Mouse (Mus musculus) intestine, embryonic 14.5 days (tissue): ENCODE measurements at regions not wholly inside any gene's neighbourhood (a gene's known extent, or its start where the extent isn't known, plus 50 kb on each side); places are given as distances from the start of the nearest gene placed in this dataset.

Source experiments
- ATAC-seq: fragments of 200-750 bp; cut with Nextera tagmentation; replicated peaks from 2 replicates; pipeline ENCODE4 v1.8.0; 2017; ENCODE audit warnings: low read depth, moderate number of reproducible peaks, moderate TSS enrichment, moderate library complexity; ENCODE audit not compliant: low FRiP score, low TSS enrichment
- DNase-seq: peaks from one replicate; pipeline ENCODE4 v3.0.0-alpha.2; 2018; ENCODE audit warnings: low spot score
- H3K27ac ChIP-seq: fragments of 300-500 bp; sonication (generic); 2 replicates; pipeline ENCODE4 v1.5.1; 2014; ENCODE audit warnings: low read depth, mild to moderate bottlenecking, control low read depth
- H3K27me3 ChIP-seq: fragments of 300-500 bp; sonication (generic); replicated peaks from 2 replicates; pipeline ENCODE4 v1.6.1; 2014; ENCODE audit warnings: low read length, control low read depth; ENCODE audit not compliant: control insufficient read depth, insufficient read depth
- H3K36me3 ChIP-seq: fragments of 300-500 bp; sonication (generic); 2 replicates; pipeline ENCODE4 v1.6.1; 2014; ENCODE audit warnings: low read length, control low read depth; ENCODE audit not compliant: control insufficient read depth, insufficient read depth
- H3K4me1 ChIP-seq: fragments of 300-500 bp; sonication (generic); replicated peaks from 2 replicates; pipeline ENCODE4 v1.6.1; 2014; ENCODE audit warnings: low read length, control low read depth, mixed read lengths; ENCODE audit not compliant: control insufficient read depth, insufficient read depth
- H3K4me2 ChIP-seq: fragments of 300-500 bp; sonication (generic); 2 replicates; pipeline ENCODE4 v1.6.1; 2014; ENCODE audit warnings: low read length
- H3K4me3 ChIP-seq: fragments of 300-500 bp; sonication (generic); 2 replicates; pipeline ENCODE4 v1.5.1; 2014; ENCODE audit warnings: low read depth, low read length, control low read depth, mixed read lengths
- H3K9ac ChIP-seq: fragments of 300-500 bp; sonication (generic); 2 replicates; pipeline ENCODE4 v1.6.1; 2014; ENCODE audit warnings: mild to moderate bottlenecking, low read length
- H3K9me3 ChIP-seq: fragments of 300-500 bp; sonication (generic); 2 replicates; pipeline ENCODE4 v1.6.1; 2016; ENCODE audit warnings: low read length, control low read depth; ENCODE audit not compliant: control insufficient read depth
- WGBS: fragments of 180-500 bp; shearing (Covaris S2); extraction: QIAGEN DNeasy Blood & Tissue Kit; methylation state at CpG from one replicate; pipeline ENCODE4 v1.1.7; 2014; 5-methylcytosine and 5-hydroxymethylcytosine counted together

DNA sequence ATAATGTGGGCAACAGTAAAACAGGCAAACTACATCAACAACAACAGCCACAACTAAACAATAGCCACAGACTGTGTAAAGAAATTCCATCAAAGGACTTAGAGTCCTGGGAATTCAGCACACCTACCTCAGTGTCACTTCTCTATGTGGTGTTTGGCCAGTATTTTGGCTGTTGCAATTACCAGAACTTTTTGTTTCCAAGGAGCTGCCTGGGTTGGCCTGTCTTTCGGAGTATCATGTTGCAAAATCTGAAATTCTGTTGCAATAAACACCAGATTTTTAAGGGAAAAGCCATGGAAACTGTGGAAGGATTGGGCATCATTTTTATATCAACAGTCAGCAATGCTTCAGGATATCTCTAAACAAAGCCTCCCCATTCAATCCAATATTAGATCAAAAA, 275.1 kb upstream of the Gm11146 start:
- Histone ChIP-seq H3K27ac (no peak overlapping the region), H3K4me3 (no peak overlapping the region), H3K27me3 (no peaks in the 10 kb centered on the region), H3K9me3 (no peaks in the 10 kb centered on the region), H3K36me3 (no peaks in the 10 kb centered on the region), H3K4me1 (no peaks in the 10 kb centered on the region), H3K4me2 (no peak overlapping the region), H3K9ac (no peak overlapping the region)
- WGBS, result 74% methylated on average over 1 of the region's 1 CpGs
- DNase-seq, result no peak
- no peak for ATAC-seq

DNA sequence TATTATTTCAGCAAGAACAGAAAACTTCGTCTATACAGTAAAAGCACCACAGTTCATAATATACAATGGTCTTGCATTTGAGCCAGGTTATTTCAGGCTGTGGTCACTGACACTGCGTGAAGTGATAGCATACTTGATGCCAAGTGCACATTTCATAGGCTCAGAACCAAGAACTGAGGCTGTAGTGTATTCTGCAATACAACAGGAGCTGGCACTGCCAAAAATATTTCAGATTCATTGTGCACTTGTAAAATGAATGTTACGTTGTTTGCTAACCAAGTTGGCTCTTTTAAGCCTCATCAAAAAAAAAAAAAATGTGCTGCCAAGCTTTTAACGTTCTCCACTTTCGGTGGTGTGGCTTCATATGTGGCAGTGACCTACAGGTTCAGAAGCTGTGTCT, 261.4 kb upstream of the Gm11146 start:
- Histone ChIP-seq H3K4me1 (no peaks in the 10 kb centered on the region), H3K9ac (no peak overlapping the region), H3K36me3 (no peaks in the 10 kb centered on the region), H3K27me3 (no peaks in the 10 kb centered on the region), H3K27ac (no peak overlapping the region), H3K4me2 (no peak overlapping the region), H3K9me3 (no peaks in the 10 kb centered on the region), H3K4me3 (no peak overlapping the region)
- ATAC-seq (no peak), DNase-seq (no peak)
- 88% methylated on average over 5 of the region's 5 CpGs for WGBS

DNA sequence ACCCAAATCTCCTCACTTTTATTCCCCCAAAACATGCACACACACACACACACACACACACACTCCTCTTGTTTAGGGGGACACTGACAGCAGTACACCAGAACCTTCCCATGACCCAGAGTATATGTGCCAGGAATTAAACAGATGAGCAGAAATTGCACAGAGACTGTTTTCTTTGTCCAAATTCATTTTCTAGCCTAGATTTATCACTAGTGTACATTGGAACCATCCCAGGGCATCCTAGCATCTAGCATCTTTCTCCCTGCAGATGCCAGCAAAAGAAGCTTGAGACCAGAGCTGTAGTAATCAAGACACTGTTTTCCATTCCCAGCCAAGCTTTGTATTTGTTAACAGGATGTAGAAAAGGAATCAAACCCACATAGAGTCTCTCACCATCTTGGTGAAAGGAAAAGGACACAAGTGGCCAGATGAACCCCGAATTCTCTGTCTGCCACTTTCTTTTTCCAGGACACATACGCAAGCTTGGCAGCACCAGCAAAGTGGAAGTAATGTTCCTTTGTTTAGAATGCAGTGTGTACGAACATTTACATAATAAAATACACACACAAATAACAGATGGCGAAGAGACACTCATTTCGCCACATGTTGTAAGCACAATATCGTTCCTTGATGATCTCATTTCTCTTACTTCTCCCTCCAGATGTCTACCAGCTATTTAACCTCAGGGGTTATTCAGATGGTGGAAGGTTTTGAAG, 250.3 kb upstream of the Gm11146 start:
- Histone ChIP-seq H3K9ac (no peak overlapping the region), H3K36me3 (no peaks in the 10 kb centered on the region), H3K9me3 (no peaks in the 10 kb centered on the region), H3K4me2 (no peak overlapping the region), H3K4me3 (no peak overlapping the region), H3K4me1 (no peaks in the 10 kb centered on the region), H3K27ac (no peak overlapping the region), H3K27me3 (no peaks in the 10 kb centered on the region)
- DNase-seq (no peak), ATAC-seq (no peak)
- 75% methylated on average over 6 of the region's 6 CpGs for WGBS

DNA sequence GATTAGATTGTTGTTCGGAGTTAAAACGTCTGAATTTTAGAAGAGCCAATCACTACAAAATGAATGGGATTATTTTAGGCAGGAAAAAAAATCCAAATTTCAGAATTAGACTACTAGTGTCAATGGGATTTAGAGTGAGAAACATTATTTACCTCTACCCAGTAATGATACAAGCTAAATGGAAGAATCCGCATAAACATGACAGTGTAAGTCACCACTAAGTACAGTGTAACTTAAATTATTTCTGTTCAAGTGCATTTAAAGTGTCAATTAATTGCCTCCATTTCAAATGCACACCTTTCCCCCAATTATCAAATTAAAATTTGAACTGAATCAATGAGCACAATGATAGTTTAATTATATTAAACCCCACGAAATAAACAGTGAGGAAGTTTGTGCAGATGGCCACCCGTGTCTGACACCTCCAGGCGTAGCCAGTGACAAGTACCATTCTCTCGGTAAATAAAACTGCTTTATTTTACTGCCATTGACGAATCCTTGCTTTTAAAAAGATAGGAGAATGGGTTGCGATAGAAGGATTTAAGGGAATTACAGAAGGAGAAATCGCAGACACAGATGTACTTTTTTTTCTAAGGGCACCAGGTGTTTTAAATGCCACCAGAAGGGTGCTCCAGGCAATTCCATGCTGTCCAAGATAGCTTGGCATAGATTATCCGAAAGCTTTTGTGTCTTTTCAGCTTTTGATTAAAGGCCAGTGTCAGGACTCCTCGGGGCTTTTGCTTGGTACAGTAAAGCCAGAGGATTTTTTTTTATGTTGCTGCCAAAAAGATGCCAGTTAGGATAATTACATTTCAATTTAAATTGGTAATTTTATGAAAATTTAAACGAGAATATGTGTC, 249.5 kb upstream of the Gm11146 start:
- no peak for DNase-seq

DNA sequence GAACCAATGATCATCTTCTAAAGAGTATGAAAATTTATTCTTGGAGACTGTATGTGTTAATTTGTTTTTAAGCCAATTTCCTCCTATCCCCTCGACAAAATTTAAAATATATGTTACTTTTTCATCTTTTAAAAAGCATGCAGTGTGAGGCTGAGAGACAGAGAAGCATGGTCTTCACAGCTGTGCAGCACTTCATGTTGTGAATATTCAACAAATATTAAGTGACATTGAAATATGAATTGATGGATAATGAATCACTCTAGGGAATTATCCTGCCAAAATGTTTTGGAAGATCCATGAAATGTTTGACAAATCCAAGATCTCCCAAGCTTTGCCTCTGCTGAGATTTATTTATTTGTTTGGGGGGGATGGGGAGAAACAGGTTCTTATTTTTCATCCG, 233.9 kb upstream of the Gm11146 start:
- Histone ChIP-seq H3K36me3 (no peaks in the 10 kb centered on the region), H3K27ac (no peak overlapping the region), H3K9ac (no peak overlapping the region), H3K4me3 (no peak overlapping the region), H3K4me2 (no peak overlapping the region), H3K27me3 (no peaks in the 10 kb centered on the region), H3K9me3 (no peaks in the 10 kb centered on the region), H3K4me1 (no peaks in the 10 kb centered on the region)
- ATAC-seq (no peak), DNase-seq (no peak)
- 80% methylated on average over 2 of the region's 2 CpGs for WGBS

More for the DNA sequence above, 249.5 kb upstream of the Gm11146 start:
- Histone ChIP-seq H3K4me1 (no peaks in the 10 kb centered on the region), H3K27ac (no peak overlapping the region), H3K27me3 (no peaks in the 10 kb centered on the region), H3K36me3 (no peaks in the 10 kb centered on the region), H3K4me3 (no peak overlapping the region), H3K9ac (no peak overlapping the region), H3K4me2 (no peak overlapping the region), H3K9me3 (no peaks in the 10 kb centered on the region)
- 80% methylated on average over 13 of the region's 13 CpGs for WGBS
- ATAC-seq, result no peak

DNA sequence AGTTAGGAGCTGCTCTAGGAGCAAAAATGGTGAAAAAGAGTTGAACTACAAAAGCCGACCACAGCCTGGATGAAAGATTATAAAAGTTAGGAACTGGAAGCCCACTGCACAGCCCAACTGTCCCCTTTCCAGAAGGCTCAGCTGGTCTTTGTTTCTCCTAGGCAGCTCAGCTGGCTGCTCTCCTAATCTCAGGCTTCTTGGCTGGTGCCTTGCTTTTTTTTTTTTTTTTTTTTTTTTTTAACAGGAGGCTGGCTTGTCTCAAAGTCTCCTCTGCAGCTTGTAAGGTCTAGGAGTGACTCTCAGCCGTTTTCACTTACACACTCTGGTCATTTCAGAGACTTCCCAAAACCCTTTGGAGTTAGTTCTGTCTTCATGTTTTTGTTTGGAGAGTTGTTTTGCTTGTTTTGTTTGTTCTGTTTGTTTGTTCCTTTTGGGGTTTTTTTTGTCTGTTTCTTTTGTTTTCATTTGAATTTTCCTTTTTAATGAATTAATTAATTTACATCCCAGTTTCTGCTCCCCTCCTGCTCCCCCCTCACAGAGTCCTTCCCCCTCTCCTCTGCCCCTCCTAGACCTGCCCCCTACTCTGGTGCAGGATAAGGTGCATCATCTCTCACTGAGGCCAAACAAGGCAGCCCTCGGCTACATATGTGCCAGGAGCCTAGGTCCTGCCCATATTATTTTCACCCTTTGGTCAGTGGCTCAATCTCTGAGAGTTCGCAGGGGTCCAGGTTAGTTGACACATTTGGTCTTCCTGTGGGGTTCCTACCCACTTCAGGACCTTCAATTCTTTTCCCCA, 225.6 kb upstream of the Gm11146 start:
- DNase-seq (no peak), ATAC-seq (peak; percentile 47; the same call in 1 of the 2 replicates)
- no peaks in the 10 kb centered on the region for H3K9me3 ChIP-seq
- no peaks in the 10 kb centered on the region for H3K4me1 ChIP-seq
- no peak overlapping the region for H3K9ac ChIP-seq
- no peaks in the 10 kb centered on the region for H3K27me3 ChIP-seq
- no peaks in the 10 kb centered on the region for H3K36me3 ChIP-seq
- no peak overlapping the region for H3K4me3 ChIP-seq
- H3K27ac ChIP-seq, result no peak overlapping the region
- no peak overlapping the region for H3K4me2 ChIP-seq
- WGBS, result 55% methylated on average over 4 of the region's 4 CpGs

DNA sequence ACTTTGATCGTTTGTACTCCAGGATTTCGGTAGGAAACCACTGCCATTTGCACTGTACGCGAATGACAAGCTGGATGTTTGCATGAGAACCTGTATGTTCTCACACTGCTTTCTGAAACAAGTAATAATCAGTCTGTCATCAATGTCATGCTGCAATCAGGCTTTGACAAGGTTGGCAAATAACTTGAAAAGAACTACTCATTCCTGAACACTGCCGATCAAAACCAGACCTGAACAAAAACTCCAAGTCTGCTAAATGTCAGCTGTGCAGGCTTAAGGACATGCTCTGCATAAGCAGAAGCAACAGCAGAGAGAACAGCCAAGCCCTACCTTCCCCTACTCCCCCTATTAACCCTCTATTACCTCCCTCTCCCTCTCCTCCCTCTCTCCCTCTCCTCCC, 197.8 kb upstream of the Gm11146 start:
- no peak overlapping the region for H3K4me2 ChIP-seq
- H3K9me3 ChIP-seq, result no peaks in the 10 kb centered on the region
- H3K27ac ChIP-seq, result no peak overlapping the region
- DNase-seq (no peak), ATAC-seq (no peak)
- H3K9ac ChIP-seq, result no peak overlapping the region
- no peak overlapping the region for H3K4me3 ChIP-seq
- H3K27me3 ChIP-seq, result no peaks in the 10 kb centered on the region
- no peaks in the 10 kb centered on the region for H3K4me1 ChIP-seq
- 56% methylated on average over 5 of the region's 5 CpGs for WGBS
- H3K36me3 ChIP-seq, result no peaks in the 10 kb centered on the region

DNA sequence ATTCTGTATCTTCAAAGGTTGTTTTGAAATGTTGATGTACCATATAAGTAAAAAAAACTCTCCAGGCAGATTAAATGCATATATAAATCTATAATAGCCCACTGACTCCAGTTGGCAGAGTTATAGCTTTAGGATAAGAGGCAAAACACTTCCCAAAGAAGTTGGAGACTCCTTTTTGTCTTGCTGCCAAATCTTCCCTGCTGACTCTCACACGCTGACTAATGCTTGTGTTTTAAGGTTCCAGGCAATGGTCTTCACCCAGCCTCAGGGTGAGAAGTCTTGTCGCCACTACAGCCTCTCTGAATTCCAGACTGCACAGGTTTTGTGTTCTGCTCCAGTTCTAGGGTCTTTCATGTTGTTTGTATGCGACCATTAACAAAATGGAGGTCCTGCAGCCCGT, 195.0 kb upstream of the Gm11146 start:
- no peak overlapping the region for H3K4me3 ChIP-seq
- no peak overlapping the region for H3K9ac ChIP-seq
- WGBS, result 68% methylated on average over 4 of the region's 4 CpGs
- H3K36me3 ChIP-seq, result no peaks in the 10 kb centered on the region
- no peak overlapping the region for H3K27ac ChIP-seq
- no peak for DNase-seq
- no peaks in the 10 kb centered on the region for H3K4me1 ChIP-seq
- H3K9me3 ChIP-seq, result no peaks in the 10 kb centered on the region
- no peaks in the 10 kb centered on the region for H3K27me3 ChIP-seq
- no peak for ATAC-seq
- H3K4me2 ChIP-seq, result no peak overlapping the region
